Comparison of ENCODE assay signal across 9 mouse cellular contexts in genomic region chr8:87837266-87837665, GRCm38 (mm10).
DNase-seq lines count a peak whose midpoint lies in the region; ATAC-seq lines count a peak whose summit lies in the region.
"Had no signal": no experiment of that assay in that cellular context is flagged by ENCODE, and none has a peak within 500 bp of the region (broad histone marks: within the 10 kb centered on the region; RNA-seq: fewer than 3 reads in every experiment).

No protein-coding gene starts in this region.

- H3K9ac ChIP-seq in heart, embryonic 11.5 days (ENCODE audit: low read depth, low read length), result no peak overlapping the region
- H3K9ac ChIP-seq in neural tube, embryonic 11.5 days (ENCODE audit: low read length), result peak overlapping the region; percentile 8; the same call in 1 of the 2 replicates
- H3K9ac ChIP-seq in midbrain, embryonic 11.5 days (ENCODE audit: low read length), result peak overlapping the region; percentile 42

- intact Hi-C loops in heart, postnatal 25 days (cut with DNase I), result no loop called here

- peaks cover 53% of the 10 kb centered on the region for H3K4me1 ChIP-seq in heart, embryonic 11.5 days (ENCODE audit: control insufficient read depth, insufficient read depth, low read length)
- H3K4me1 ChIP-seq in neural tube, embryonic 11.5 days (ENCODE audit: control insufficient read depth, insufficient read depth, low read length), result peaks cover 60% of the 10 kb centered on the region
- peaks cover 68% of the 10 kb centered on the region for H3K4me1 ChIP-seq in midbrain, embryonic 11.5 days (ENCODE audit: control insufficient read depth, insufficient read depth, low read length)

- ATAC-seq in heart, embryonic 11.5 days (replicated peaks; ENCODE audit: insufficient number of reproducible peaks, low FRiP score, low TSS enrichment), result no peak
- peak; percentile 36 for ATAC-seq in neural tube, embryonic 11.5 days (ENCODE audit: insufficient read depth, low FRiP score, low TSS enrichment)
- peak; percentile 69 for ATAC-seq in midbrain, embryonic 11.5 days (ENCODE audit: low FRiP score)
- no peak for ATAC-seq in megakaryocyte-erythroid progenitor cell, adult 5-6 weeks (replicated peaks; ENCODE audit: low FRiP score, low TSS enrichment, poor library complexity, severe bottlenecking)

- DNase-seq in heart, postnatal 25 days (ENCODE audit: low spot score), result no peak
- DNase-seq in neural tube, embryonic 11.5 days (ENCODE audit: low spot score), result no peak
- DNase-seq in neural tube, embryonic 10.5 days (ENCODE audit: extremely low spot score, low spot score), result no peak
- peak; percentile 89 for DNase-seq in midbrain, embryonic 11.5 days (ENCODE audit: low spot score, missing footprints)
- no peak for DNase-seq in spleen, postnatal 10 days (ENCODE audit: low spot score in 2 of 2)
- no peak for DNase-seq in kidney, postnatal 10 days

- peak overlapping the region; percentile 49 for H3K4me2 ChIP-seq in heart, embryonic 11.5 days
- peak overlapping the region; percentile 19 for H3K4me2 ChIP-seq in neural tube, embryonic 11.5 days (ENCODE audit: low read depth)
- H3K4me2 ChIP-seq in midbrain, embryonic 11.5 days, result peak overlapping the region; percentile 34

- H3K9me3 ChIP-seq in heart, embryonic 11.5 days (replicated peaks; ENCODE audit: control insufficient read depth, low read length), result no peaks in the 10 kb centered on the region
- no peaks in the 10 kb centered on the region for H3K9me3 ChIP-seq in neural tube, embryonic 11.5 days (ENCODE audit: control insufficient read depth, low read length)
- H3K9me3 ChIP-seq in midbrain, embryonic 11.5 days (ENCODE audit: control insufficient read depth, low read length), result no peaks in the 10 kb centered on the region

- no peak overlapping the region for H3K27ac ChIP-seq in heart, embryonic 11.5 days (ENCODE audit: low read depth, low read length)
- peak overlapping the region; percentile 80 for H3K27ac ChIP-seq in neural tube, embryonic 11.5 days (ENCODE audit: low read depth, low read length)
- peak overlapping the region; percentile 90 for H3K27ac ChIP-seq in midbrain, embryonic 11.5 days (ENCODE audit: low read depth, low read length)
- H3K27ac ChIP-seq: gastrocnemius, adult 2 months had no signal

- 0 out of 2 replicates have a peak, but pooled peaks cover 5% of the 10 kb centered on the region for H3K27me3 ChIP-seq in heart, embryonic 11.5 days (ENCODE audit: control insufficient read depth, insufficient read depth, low read length)
- H3K27me3 ChIP-seq in neural tube, embryonic 11.5 days (ENCODE audit: control insufficient read depth, insufficient read depth, low read length), result no peaks in the 10 kb centered on the region
- H3K27me3 ChIP-seq in midbrain, embryonic 11.5 days (ENCODE audit: control insufficient read depth, insufficient read depth, low read length), result no peaks in the 10 kb centered on the region

- no peak overlapping the region for H3K4me3 ChIP-seq in heart, embryonic 11.5 days (ENCODE audit: low read depth, low read length)
- H3K4me3 ChIP-seq in neural tube, embryonic 11.5 days (ENCODE audit: low read depth, low read length), result no peak overlapping the region
- no peak overlapping the region for H3K4me3 ChIP-seq in midbrain, embryonic 11.5 days (ENCODE audit: low read depth, low read length)
- H3K4me3 ChIP-seq: gastrocnemius, adult 2 months had no signal

- H3K36me3 ChIP-seq in heart, embryonic 11.5 days (ENCODE audit: control insufficient read depth, insufficient read depth, low read length), result no peaks in the 10 kb centered on the region
- no peaks in the 10 kb centered on the region for H3K36me3 ChIP-seq in neural tube, embryonic 11.5 days (ENCODE audit: control insufficient read depth, insufficient read depth, low read length)
- H3K36me3 ChIP-seq in midbrain, embryonic 11.5 days (ENCODE audit: control insufficient read depth, insufficient read depth, low read length), result no peaks in the 10 kb centered on the region

- 41% methylated on average over 6 of the region's 6 CpGs for WGBS in heart, embryonic 11.5 days (ENCODE audit: insufficient replicate concordance)
- 11% methylated on average over 5 of the region's 6 CpGs for WGBS in neural tube, embryonic 11.5 days
- WGBS in midbrain, embryonic 11.5 days, result 5% methylated on average over 6 of the region's 6 CpGs

Comparison
In these comparisons a context has a peak if more than half of its experiments do, and no peak if none do; other contexts are left out.
1. ATAC-seq: peak in neural tube, embryonic 11.5 days (single experiment) and midbrain, embryonic 11.5 days (single experiment); none in heart, embryonic 11.5 days (single experiment) and megakaryocyte-erythroid progenitor cell, adult 5-6 weeks (single experiment).
2. Peak in every context shown above with its lines, with median percentiles within 50 percentile points of each other: H3K4me2 ChIP-seq.